Mouse (Mus musculus): ENCODE results near the gene Gm20388.

- TF ChIP-seq CTCF (IDR thresholded peaks at IDR 0.05; ENCODE audit: control insufficient read depth, insufficient read depth, low read length): no peak
- no peak for TF ChIP-seq POLR2A (IDR thresholded peaks at IDR 0.05; ENCODE audit: borderline replicate concordance, control insufficient read depth, low read depth, low read length)
Observed at GRCm38 (mm10) chr8:120002348-120002747, 91.7 kb downstream of the Gm20388 start.

Measured in bone marrow, adult 2 months (tissue).